Mouse (Mus musculus): ENCODE measurements around the gene Fbxw7. TPM values are rescaled to one million over a fixed set of nuclear protein-coding genes. Genes with fewer than 3 reads are reported as not detected.

Fbxw7 gene
- polyA plus RNA-seq, 1 experiment from 2014 or later, result 24.4 TPM

GRCm38 (mm10) chr3:84813436-84814156 is 1.5 kb upstream of the Fbxw7 start:
- peaks cover 47% of the 10 kb centered on the region for H3K79me2 ChIP-seq (ENCODE audit: inconsistent target)
- 4% methylated on average over 25 of the region's 29 CpGs for whole genome bisulfite sequencing (ENCODE audit: missing documents)
- H3K27ac ChIP-seq, result peak overlapping the region; percentile 91
- peak overlapping the region; percentile 90 for H3K4me3 ChIP-seq (ENCODE audit: inconsistent target)
- no peaks in the 10 kb centered on the region for H3K36me3 ChIP-seq (ENCODE audit: inconsistent target)

- H3K36me3 ChIP-seq (ENCODE audit: inconsistent target), result no peaks in the 10 kb centered on the region
- peak overlapping the region; percentile 90 for H3K4me3 ChIP-seq (ENCODE audit: inconsistent target)
- H3K79me2 ChIP-seq (ENCODE audit: inconsistent target), result peaks cover 53% of the 10 kb centered on the region
- WGBS (ENCODE audit: missing documents), result under 1% methylated on average over 39 of the region's 60 CpGs
- peak overlapping the region; percentile 91 for H3K27ac ChIP-seq
These were observed 809 bp upstream of the Fbxw7 start for GRCm38 (mm10) chr3:84814157-84814761.

GRCm38 (mm10) chr3:84815461-84815860 is 393 bp downstream of the Fbxw7 start:
- peak overlapping the region; percentile 52 for H3K27ac ChIP-seq
- WGBS (ENCODE audit: missing documents), result 1% methylated on average over 28 of the region's 29 CpGs
- peaks cover 65% of the 10 kb centered on the region for H3K79me2 ChIP-seq (ENCODE audit: inconsistent target)
- 0 out of 2 replicates have a peak, but pooled peaks cover 4% of the 10 kb centered on the region for H3K36me3 ChIP-seq (ENCODE audit: inconsistent target)
- peak overlapping the region; percentile 69 for H3K4me3 ChIP-seq (ENCODE audit: inconsistent target)

GRCm38 (mm10) chr3:84816951-84817350 is 1.9 kb downstream of the Fbxw7 start:
- Histone ChIP-seq H3K36me3 (ENCODE audit: inconsistent target) (0 out of 2 replicates have a peak, but pooled peaks cover 4% of the 10 kb centered on the region), H3K4me3 (ENCODE audit: inconsistent target) (peak overlapping the region; percentile 69; the same call in 1 of the 2 replicates), H3K79me2 (ENCODE audit: inconsistent target) (peaks cover 80% of the 10 kb centered on the region), H3K27ac (no peak overlapping the region)
- WGBS (ENCODE audit: missing documents), result 91% methylated on average over 1 of the region's 1 CpGs

- Histone ChIP-seq H3K79me2 (ENCODE audit: inconsistent target) (peaks cover 100% of the 10 kb centered on the region), H3K36me3 (ENCODE audit: inconsistent target) (0 out of 2 replicates have a peak, but pooled peaks cover 4% of the 10 kb centered on the region), H3K27ac (no peak overlapping the region), H3K4me3 (ENCODE audit: inconsistent target) (no peak overlapping the region)
- WGBS (ENCODE audit: missing documents), result 94% methylated on average over 2 of the region's 2 CpGs
These were observed 5.7 kb downstream of the Fbxw7 start for GRCm38 (mm10) chr3:84820654-84821201.

GRCm38 (mm10) chr3:84825990-84826389 is 10.9 kb downstream of the Fbxw7 start:
- 52% methylated on average over 5 of the region's 5 CpGs for WGBS (ENCODE audit: missing documents)
- Histone ChIP-seq H3K36me3 (ENCODE audit: inconsistent target) (no peaks in the 10 kb centered on the region), H3K27ac (0 out of 2 replicates have a peak overlapping the region, but pooled peaks have one; percentile 56), H3K4me3 (ENCODE audit: inconsistent target) (no peak overlapping the region), H3K79me2 (ENCODE audit: inconsistent target) (peaks cover 97% of the 10 kb centered on the region)

GRCm38 (mm10) chr3:84826405-84826804 is 11.3 kb downstream of the Fbxw7 start:
- peak overlapping the region; percentile 56 for H3K27ac ChIP-seq
- H3K36me3 ChIP-seq (ENCODE audit: inconsistent target), result no peaks in the 10 kb centered on the region
- H3K4me3 ChIP-seq (ENCODE audit: inconsistent target), result no peak overlapping the region
- 66% methylated on average over 3 of the region's 3 CpGs for WGBS (ENCODE audit: missing documents)
- H3K79me2 ChIP-seq (ENCODE audit: inconsistent target), result peaks cover 97% of the 10 kb centered on the region

- peak overlapping the region; percentile 56 for H3K27ac ChIP-seq
- H3K4me3 ChIP-seq (ENCODE audit: inconsistent target), result no peak overlapping the region
- WGBS (ENCODE audit: missing documents), result 28% methylated on average over 3 of the region's 3 CpGs
- H3K36me3 ChIP-seq (ENCODE audit: inconsistent target), result no peaks in the 10 kb centered on the region
- H3K79me2 ChIP-seq (ENCODE audit: inconsistent target), result peaks cover 97% of the 10 kb centered on the region
These were observed 11.9 kb downstream of the Fbxw7 start for GRCm38 (mm10) chr3:84826938-84827337.

GRCm38 (mm10) chr3:84827617-84828016 is 12.5 kb downstream of the Fbxw7 start:
- 24% methylated on average over 3 of the region's 4 CpGs for WGBS (ENCODE audit: missing documents)
- Histone ChIP-seq H3K27ac (peak overlapping the region; percentile 56), H3K36me3 (ENCODE audit: inconsistent target) (no peaks in the 10 kb centered on the region)

GRCm38 (mm10) chr3:84829366-84829765 is 14.3 kb downstream of the Fbxw7 start:
- Histone ChIP-seq H3K36me3 (ENCODE audit: inconsistent target) (no peaks in the 10 kb centered on the region), H3K27ac (no peak overlapping the region), H3K4me3 (ENCODE audit: inconsistent target) (no peak overlapping the region), H3K79me2 (ENCODE audit: inconsistent target) (peaks cover 97% of the 10 kb centered on the region)
- 86% methylated on average over 1 of the region's 1 CpGs for WGBS (ENCODE audit: missing documents)

More at GRCm38 (mm10) chr3:84827617-84828016, 12.5 kb downstream of the Fbxw7 start:
- H3K79me2 ChIP-seq (ENCODE audit: inconsistent target), result peaks cover 97% of the 10 kb centered on the region
- no peak overlapping the region for H3K4me3 ChIP-seq (ENCODE audit: inconsistent target)

- 96% methylated on average over 5 of the region's 5 CpGs for WGBS (ENCODE audit: missing documents)
- Histone ChIP-seq H3K27ac (no peak overlapping the region), H3K79me2 (ENCODE audit: inconsistent target) (peaks cover 100% of the 10 kb centered on the region), H3K4me3 (ENCODE audit: inconsistent target) (no peak overlapping the region), H3K36me3 (ENCODE audit: inconsistent target) (no peaks in the 10 kb centered on the region)
These were observed 21.0 kb downstream of the Fbxw7 start for GRCm38 (mm10) chr3:84836029-84836428.

GRCm38 (mm10) chr3:84837984-84838383 is 22.9 kb downstream of the Fbxw7 start:
- Histone ChIP-seq H3K36me3 (ENCODE audit: inconsistent target) (no peaks in the 10 kb centered on the region), H3K4me3 (ENCODE audit: inconsistent target) (no peak overlapping the region), H3K27ac (no peak overlapping the region), H3K79me2 (ENCODE audit: inconsistent target) (peaks cover 95% of the 10 kb centered on the region)
- 62% methylated on average over 3 of the region's 3 CpGs for WGBS (ENCODE audit: missing documents)

GRCm38 (mm10) chr3:84839499-84839898 is 24.4 kb downstream of the Fbxw7 start:
- Histone ChIP-seq H3K27ac (no peak overlapping the region), H3K79me2 (ENCODE audit: inconsistent target) (peaks cover 95% of the 10 kb centered on the region), H3K4me3 (ENCODE audit: inconsistent target) (no peak overlapping the region), H3K36me3 (ENCODE audit: inconsistent target) (no peaks in the 10 kb centered on the region)
- WGBS (ENCODE audit: missing documents), result 96% methylated on average over 5 of the region's 5 CpGs

- Histone ChIP-seq H3K4me3 (ENCODE audit: inconsistent target) (no peak overlapping the region), H3K79me2 (ENCODE audit: inconsistent target) (peaks cover 95% of the 10 kb centered on the region), H3K27ac (no peak overlapping the region), H3K36me3 (ENCODE audit: inconsistent target) (no peaks in the 10 kb centered on the region)
- whole genome bisulfite sequencing (ENCODE audit: missing documents), result 97% methylated on average over 3 of the region's 4 CpGs
These were observed 26.2 kb downstream of the Fbxw7 start for GRCm38 (mm10) chr3:84841271-84841670.

GRCm38 (mm10) chr3:84842793-84843192 is 27.7 kb downstream of the Fbxw7 start:
- Histone ChIP-seq H3K36me3 (ENCODE audit: inconsistent target) (no peaks in the 10 kb centered on the region), H3K4me3 (ENCODE audit: inconsistent target) (no peak overlapping the region), H3K27ac (no peak overlapping the region), H3K79me2 (ENCODE audit: inconsistent target) (peaks cover 95% of the 10 kb centered on the region)
- WGBS (ENCODE audit: missing documents), result 77% methylated on average over 2 of the region's 2 CpGs
